Mouse (Mus musculus) neutrophil, adult 5-6 weeks (primary cell): ENCODE measurements around the gene Gm16253. TPM values are rescaled to one million over a fixed set of nuclear protein-coding genes. Genes with fewer than 3 reads are reported as not detected.
A peak's percentile ranks its signal among the peaks of the same experiment; 100 is the strongest.

ENCODE experiments used
- ATAC-seq: fragments of 151-379, 151-347 bp; 2 replicates; pipeline ENCODE4 v1.8.0; 2017; ENCODE audit warnings: mild to moderate bottlenecking, moderate TSS enrichment; ENCODE audit not compliant: insufficient number of reproducible peaks, poor library complexity, low FRiP score, severe bottlenecking; ENCODE audit errors: extremely low read depth
- total RNA-seq: library from RNA; stranded (forward); fragments of 200-1000 nt; gene quantifications from 2 replicates; pipeline ENCODE4 v1.2.3, GENCODE M21; 2017

Gm16253 gene
- total RNA-seq: not detected in 2 replicates

- ATAC-seq: peak; percentile 90
Observed at GRCm38 (mm10) chr3:96576690-96577541, at the start of gene Gm16253. Gm16253 (plus strand) TSS chr3:96576984.

GRCm38 (mm10) chr3:96528506-96528905 is 48.3 kb upstream of the Gm16253 start:
- no peak for ATAC-seq

GRCm38 (mm10) chr3:96532050-96532449 is 44.7 kb upstream of the Gm16253 start:
- ATAC-seq: no peak

GRCm38 (mm10) chr3:96534300-96534699 is 42.5 kb upstream of the Gm16253 start:
- no peak for ATAC-seq

- no peak for ATAC-seq
Observed at GRCm38 (mm10) chr3:96539316-96539715, 37.5 kb upstream of the Gm16253 start.

- no peak for ATAC-seq
Observed at GRCm38 (mm10) chr3:96540740-96541139, 36.0 kb upstream of the Gm16253 start.

- ATAC-seq: no peak
Observed at GRCm38 (mm10) chr3:96541328-96542078, 35.3 kb upstream of the Gm16253 start.

GRCm38 (mm10) chr3:96542554-96542953 is 34.2 kb upstream of the Gm16253 start:
- ATAC-seq: no peak

- no peak for ATAC-seq
Observed at GRCm38 (mm10) chr3:96543345-96543744, 33.4 kb upstream of the Gm16253 start.

GRCm38 (mm10) chr3:96545565-96545964 is 31.2 kb upstream of the Gm16253 start:
- no peak for ATAC-seq

- no peak for ATAC-seq
Observed at GRCm38 (mm10) chr3:96546880-96547279, 29.9 kb upstream of the Gm16253 start.

GRCm38 (mm10) chr3:96547389-96547960 is 29.3 kb upstream of the Gm16253 start:
- peak; percentile 75 for ATAC-seq

GRCm38 (mm10) chr3:96548824-96549223 is 28.0 kb upstream of the Gm16253 start:
- no peak for ATAC-seq

- ATAC-seq: no peak
Observed at GRCm38 (mm10) chr3:96549346-96549745, 27.4 kb upstream of the Gm16253 start.

GRCm38 (mm10) chr3:96551203-96551602 is 25.6 kb upstream of the Gm16253 start:
- ATAC-seq: peak; percentile 71

- ATAC-seq: no peak
Observed at GRCm38 (mm10) chr3:96551890-96552289, 24.9 kb upstream of the Gm16253 start.

GRCm38 (mm10) chr3:96553601-96554000 is 23.2 kb upstream of the Gm16253 start:
- ATAC-seq: no peak

GRCm38 (mm10) chr3:96554251-96554650 is 22.5 kb upstream of the Gm16253 start:
- no peak for ATAC-seq

- ATAC-seq: no peak
Observed at GRCm38 (mm10) chr3:96555041-96555596, 21.7 kb upstream of the Gm16253 start.
